Mouse (Mus musculus) CH12.LX (cell line): ENCODE measurements around the gene Adamts18.

ENCODE experiments used
- CTCF ChIP-seq, 2 experiments: IDR thresholded peaks in 1 of 2; conservative IDR thresholded peaks in 1 of 2; 2 replicates each; pipeline ENCODE4 v1.5.1; 2011 to 2012; ENCODE audit warnings: low read depth in 2 of 2, low read length in 2 of 2, improper control_type of control experiment in 1 of 2, inconsistent platforms in 1 of 2, mild to moderate bottlenecking in 1 of 2, moderate library complexity in 1 of 2
- HCFC1 ChIP-seq: IDR thresholded peaks from 2 replicates; pipeline ENCODE4 v1.6.1; 2012; ENCODE audit warnings: low read depth, mild to moderate bottlenecking, inconsistent platforms, low read length, improper control_type of control experiment
- RCOR1 ChIP-seq: conservative IDR thresholded peaks from 2 replicates; pipeline ENCODE4 v1.6.1; 2012; ENCODE audit warnings: low read depth, mild to moderate bottlenecking, inconsistent platforms, low read length, improper control_type of control experiment
- USF1 ChIP-seq: IDR thresholded peaks from 2 replicates; pipeline ENCODE4 v1.6.1; 2014; ENCODE audit warnings: low read depth, mild to moderate bottlenecking, inconsistent platforms, low read length, improper control_type of control experiment

DNA sequence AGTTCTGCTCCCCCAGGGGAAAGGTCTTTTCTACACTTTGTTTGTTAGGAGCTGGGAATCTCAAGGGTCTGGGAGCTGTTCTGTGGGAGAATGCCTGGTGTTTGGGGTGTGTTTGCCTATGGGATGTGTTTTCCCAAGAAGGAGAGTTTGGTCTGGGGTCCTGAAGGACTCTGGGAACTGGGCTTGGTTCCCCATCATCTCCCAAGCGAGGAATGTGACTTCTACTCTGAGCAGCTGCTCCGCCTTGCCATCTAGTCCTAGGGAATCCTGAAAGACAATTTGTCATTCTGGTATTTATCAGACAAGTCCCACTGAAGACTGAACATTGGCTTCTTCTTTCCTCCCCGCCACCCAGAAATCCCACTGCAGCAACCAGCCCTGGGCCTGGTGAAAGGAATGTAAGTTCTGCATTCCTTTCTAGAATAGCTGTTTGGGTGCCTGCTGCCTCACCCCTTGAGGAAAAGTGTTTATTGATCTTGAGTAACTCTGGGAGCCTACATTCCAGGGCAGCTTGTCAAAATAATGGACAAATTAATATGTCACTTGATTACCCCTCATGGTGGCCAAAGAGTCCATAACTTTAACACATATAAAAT, 30.0 kb upstream of the Adamts18 start:
- TF ChIP-seq USF1 (no peak), CTCF (conservative IDR thresholded peaks at IDR 0.05 in 1 of 2, IDR thresholded peaks at IDR 0.05 in 1 of 2; ENCODE audit: low read depth in 2 of 2, low read length in 2 of 2) (no peak), RCOR1 (no peak), HCFC1 (no peak)
